In genomic region chr6:128349711-128350110, GRCm38 (mm10) we compare ENCODE assay signal across 10 mouse cellular contexts. TPM values are rescaled to one million over a fixed set of nuclear protein-coding genes. Genes with fewer than 3 reads are reported as not detected.
DNase-seq lines count a peak whose midpoint lies in the region; ATAC-seq lines count a peak whose summit lies in the region.
"Had no signal": no experiment of that assay in that cellular context is flagged by ENCODE, and none has a peak within 500 bp of the region (broad histone marks: within the 10 kb centered on the region; RNA-seq: fewer than 3 reads in every experiment).

No protein-coding gene starts in this region.

- H3K9ac ChIP-seq in heart, embryonic 13.5 days, result no peak overlapping the region
- no peak overlapping the region for H3K9ac ChIP-seq in lung, embryonic 15.5 days

- ATAC-seq in heart, embryonic 13.5 days (ENCODE audit: extremely low read depth, insufficient number of reproducible peaks, low FRiP score, low TSS enrichment), result no peak
- no peak for ATAC-seq in lung, embryonic 15.5 days (ENCODE audit: borderline replicate concordance, extremely low read depth, low FRiP score, low TSS enrichment)

- WGBS in heart, embryonic 13.5 days, result 60% methylated on average over 7 of the region's 7 CpGs
- 41% methylated on average over 7 of the region's 7 CpGs for WGBS in lung, embryonic 15.5 days
- 34% methylated on average over 7 of the region's 7 CpGs for WGBS in embryonic facial prominence, embryonic 10.5 days

- peaks cover 11% of the 10 kb centered on the region for H3K4me1 ChIP-seq in heart, embryonic 13.5 days
- H3K4me1 ChIP-seq in lung, embryonic 15.5 days, result peaks cover 16% of the 10 kb centered on the region
- peaks cover 24% of the 10 kb centered on the region for H3K4me1 ChIP-seq in embryonic facial prominence, embryonic 10.5 days

- H3K9me3 ChIP-seq in heart, embryonic 13.5 days, result no peaks in the 10 kb centered on the region
- H3K9me3 ChIP-seq in lung, embryonic 15.5 days, result no peaks in the 10 kb centered on the region
- no peaks in the 10 kb centered on the region for H3K9me3 ChIP-seq in embryonic facial prominence, embryonic 10.5 days

- no peaks in the 10 kb centered on the region for H3K27me3 ChIP-seq in heart, embryonic 13.5 days (replicated peaks)
- no peaks in the 10 kb centered on the region for H3K27me3 ChIP-seq in lung, embryonic 15.5 days
- H3K27me3 ChIP-seq in embryonic facial prominence, embryonic 10.5 days (replicated peaks; ENCODE audit: low read depth, poor library complexity, severe bottlenecking), result no peaks in the 10 kb centered on the region

- no peak overlapping the region for H3K4me2 ChIP-seq in heart, embryonic 13.5 days
- no peak overlapping the region for H3K4me2 ChIP-seq in lung, embryonic 15.5 days

- no peak for DNase-seq in heart, postnatal 36 days
- no peak for DNase-seq in lung, postnatal 25 days (ENCODE audit: low spot score)
- DNase-seq in embryonic facial prominence, embryonic 10.5 days (ENCODE audit: low spot score), result no peak
- DNase-seq in layer of hippocampus, postnatal 10 days (ENCODE audit: low spot score in 2 of 2), result peak; percentile 49 to 61
- no peak for DNase-seq in ovary, postnatal 10 days (ENCODE audit: low spot score)
- no peak for DNase-seq in heart, postnatal 25 days (ENCODE audit: low spot score)

- H3K36me3 ChIP-seq in heart, embryonic 13.5 days, result peaks cover 14% of the 10 kb centered on the region
- H3K36me3 ChIP-seq in lung, embryonic 15.5 days, result peaks cover 7% of the 10 kb centered on the region
- H3K36me3 ChIP-seq in embryonic facial prominence, embryonic 10.5 days (replicated peaks), result peaks cover 34% of the 10 kb centered on the region

- H3K4me3 ChIP-seq in heart, embryonic 13.5 days, result no peak overlapping the region
- H3K4me3 ChIP-seq in lung, embryonic 15.5 days, result no peak overlapping the region
- H3K4me3 ChIP-seq in embryonic facial prominence, embryonic 10.5 days, result no peak overlapping the region

- 0 out of 2 replicates have a peak overlapping the region, but pooled peaks have one; percentile 17 for H3K27ac ChIP-seq in heart, embryonic 13.5 days (replicated peaks)
- 0 out of 2 replicates have a peak overlapping the region, but pooled peaks have one; percentile 15 for H3K27ac ChIP-seq in lung, embryonic 15.5 days
- H3K27ac ChIP-seq in embryonic facial prominence, embryonic 10.5 days (replicated peaks), result peak overlapping the region; percentile 49; the same call in 1 of the 2 replicates
- H3K27ac ChIP-seq: macrophage had no signal

- intact Hi-C loops in heart, postnatal 36 days (cut with DNase I), result no loop called here
- intact Hi-C loops in heart, postnatal 25 days (cut with DNase I), result no loop called here

RNA-seq across cellular contexts. Expression of gene Tulp3, which starts 5.9 kb away (rescaled TPM):
- 9.1 and 10.1 TPM in 2 replicates for polyA plus RNA-seq in heart, embryonic 13.5 days (2015; fragmentation: Nextera tagmentation; extraction: Ambion mirVana)
- 1 to 10 TPM; 6.4 to 7.6 TPM for total RNA-seq in heart, postnatal 36 days (2021)
- polyA plus RNA-seq in lung, embryonic 15.5 days (2015; fragmentation: Nextera tagmentation; extraction: Ambion mirVana), result 16.6 and 21.6 TPM in 2 replicates
- polyA plus RNA-seq in embryonic facial prominence, embryonic 10.5 days (2016; fragmentation: Nextera tagmentation; extraction: Ambion mirVana), result 22.2 and 23.4 TPM in 2 replicates
- 10 to 100 TPM; 23.2 to 24.2 TPM for total RNA-seq in layer of hippocampus, postnatal 10 days (2021)
- 1 to 10 TPM; 6.7 to 8.7 TPM for total RNA-seq in heart, postnatal 25 days (2021)

RNA-seq across cellular contexts. Expression of gene Rhno1, which starts 13.0 kb away (rescaled TPM):
- polyA plus RNA-seq in heart, embryonic 13.5 days (2015; fragmentation: Nextera tagmentation; extraction: Ambion mirVana), result 71.8 and 82.5 TPM in 2 replicates
- total RNA-seq in heart, postnatal 36 days (2021), result 10 to 100 TPM; 10.6 to 10.7 TPM
- polyA plus RNA-seq in lung, embryonic 15.5 days (2015; fragmentation: Nextera tagmentation; extraction: Ambion mirVana), result 125 TPM in 2 replicates
- polyA plus RNA-seq in embryonic facial prominence, embryonic 10.5 days (2016; fragmentation: Nextera tagmentation; extraction: Ambion mirVana), result 191 and 193 TPM in 2 replicates
- total RNA-seq in layer of hippocampus, postnatal 10 days (2021), result 10 to 100 TPM; 21.8 to 22.6 TPM
- total RNA-seq in heart, postnatal 25 days (2021), result 1 to 10 TPM; 8.5 to 9.8 TPM

RNA-seq across cellular contexts. Expression of gene Foxm1, which starts 13.1 kb away (rescaled TPM):
- polyA plus RNA-seq in heart, embryonic 13.5 days (2015; fragmentation: Nextera tagmentation; extraction: Ambion mirVana), result 23.6 and 23.7 TPM in 2 replicates
- total RNA-seq in heart, postnatal 36 days (2021), result 1 to 10 TPM; 1.7 to 1.9 TPM
- polyA plus RNA-seq in lung, embryonic 15.5 days (2015; fragmentation: Nextera tagmentation; extraction: Ambion mirVana), result 37.7 and 41.1 TPM in 2 replicates
- 63.0 and 68.7 TPM in 2 replicates for polyA plus RNA-seq in embryonic facial prominence, embryonic 10.5 days (2016; fragmentation: Nextera tagmentation; extraction: Ambion mirVana)
- total RNA-seq in layer of hippocampus, postnatal 10 days (2021), result 1 to 10 TPM; 5.8 to 7.9 TPM
- 1 to 10 TPM; 1.5 to 1.6 TPM for total RNA-seq in heart, postnatal 25 days (2021)

RNA-seq across cellular contexts. Expression of gene Tex52, which starts 25.5 kb away (rescaled TPM):
- 0.28 TPM in 1 of 2 replicates, not detected in the other for polyA plus RNA-seq in heart, embryonic 13.5 days (2015; fragmentation: Nextera tagmentation; extraction: Ambion mirVana)
- total RNA-seq in heart, postnatal 36 days (2021), result not detected
- polyA plus RNA-seq in lung, embryonic 15.5 days (2015; fragmentation: Nextera tagmentation; extraction: Ambion mirVana), result 0.22 and 0.48 TPM in 2 replicates
- polyA plus RNA-seq in embryonic facial prominence, embryonic 10.5 days (2016; fragmentation: Nextera tagmentation; extraction: Ambion mirVana), result 0.18 and 0.55 TPM in 2 replicates
- not detected for total RNA-seq in layer of hippocampus, postnatal 10 days (2021)
- not detected for total RNA-seq in heart, postnatal 25 days (2021)
- total RNA-seq: heart, postnatal 10 days had no signal
- polyA plus RNA-seq: macrophage had no signal

RNA-seq across cellular contexts. Expression of gene Gm44596, which starts 25.6 kb away (rescaled TPM):
- not detected in 2 replicates for polyA plus RNA-seq in heart, embryonic 13.5 days (2015; fragmentation: Nextera tagmentation; extraction: Ambion mirVana)
- total RNA-seq in heart, postnatal 36 days (2021), result not detected
- polyA plus RNA-seq in lung, embryonic 15.5 days (2015; fragmentation: Nextera tagmentation; extraction: Ambion mirVana), result not detected in 2 replicates
- polyA plus RNA-seq in embryonic facial prominence, embryonic 10.5 days (2016; fragmentation: Nextera tagmentation; extraction: Ambion mirVana), result not detected in 2 replicates
- total RNA-seq in layer of hippocampus, postnatal 10 days (2021), result 1 to 10 TPM in 1 of 2 experiments, not detected in 1; 1.3 TPM
- not detected for total RNA-seq in heart, postnatal 25 days (2021)
- total RNA-seq: heart, postnatal 10 days had no signal
- polyA plus RNA-seq: macrophage had no signal

Comparison
In these comparisons a context has a peak if more than half of its experiments do, and no peak if none do; other contexts are left out.
1. DNase-seq: peak in layer of hippocampus, postnatal 10 days (2 of 2); none in heart, postnatal 36 days (0 of 2), lung, postnatal 25 days (single experiment), embryonic facial prominence, embryonic 10.5 days (single experiment), ovary, postnatal 10 days (single experiment) and heart, postnatal 25 days (single experiment).
2. Peak in every context shown above with its lines, with median percentiles within 50 percentile points of each other: H3K27ac ChIP-seq.